Mouse (Mus musculus) gastrocnemius, postnatal 4 days (tissue): ENCODE data around the gene Hs6st3. TPM values are rescaled to one million over a fixed set of nuclear protein-coding genes. Genes with fewer than 3 reads are reported as not detected.
"Not testable (repeated sequence)": the region's sequence is repeated elsewhere in the genome, so short reads cannot be mapped to it uniquely, and the experiment has no call there.

Source experiments
- DNase-seq, 2 experiments: peaks; one replicate each; pipeline ENCODE4 v3.0.0; 2021 to 2022; ENCODE audit warnings: low spot score in 2 of 2, mixed read lengths in 2 of 2
- total RNA-seq, 2 experiments: library from RNA; stranded (reverse); gene quantifications; 2 replicates each; pipeline ENCODE4 v1.2.3; 2021

Gene Hs6st3
- total RNA-seq, 2 experiments from 2014 or later, result 0.31 to 0.37 TPM

DNA sequence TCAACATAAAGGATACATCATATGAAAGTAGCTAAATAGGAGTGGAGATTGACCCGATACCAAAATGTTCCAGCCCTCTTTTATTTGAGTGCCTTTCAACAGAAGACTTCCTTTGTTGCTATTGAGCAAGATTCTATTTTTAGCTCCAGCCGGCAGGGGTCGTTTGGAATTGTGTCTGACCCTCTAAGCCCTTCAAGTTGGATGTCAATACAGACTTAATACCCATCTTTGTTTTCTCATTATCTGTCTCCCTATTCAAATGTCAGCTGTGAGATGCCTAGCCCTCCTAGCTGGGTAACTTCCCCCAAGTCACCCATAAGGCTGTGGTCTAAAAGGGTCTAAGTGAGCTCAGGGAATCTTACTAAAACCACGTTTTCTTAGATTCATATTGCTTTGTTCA, 312.3 kb downstream of the Hs6st3 start:
- DNase-seq, result no peak

DNA sequence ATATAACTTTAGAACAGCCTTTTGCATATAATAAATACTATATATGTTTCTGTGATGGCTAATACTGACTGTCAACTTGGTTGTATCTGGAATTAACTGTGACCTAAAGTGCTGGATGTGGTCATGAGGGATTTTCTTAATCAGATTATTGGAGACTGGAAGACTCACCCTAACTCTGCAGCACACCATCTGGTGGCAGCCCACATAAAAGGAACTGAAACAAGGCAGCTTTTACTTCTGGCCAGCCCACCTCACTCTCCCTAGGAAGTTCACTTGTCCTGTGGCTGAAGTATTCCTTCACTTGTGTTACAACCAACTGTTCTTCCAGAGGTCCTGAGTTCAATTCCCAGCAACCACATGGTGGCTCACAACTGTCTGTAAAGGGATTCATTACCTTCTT, 313.5 kb downstream of the Hs6st3 start:
- no peak for DNase-seq

DNA sequence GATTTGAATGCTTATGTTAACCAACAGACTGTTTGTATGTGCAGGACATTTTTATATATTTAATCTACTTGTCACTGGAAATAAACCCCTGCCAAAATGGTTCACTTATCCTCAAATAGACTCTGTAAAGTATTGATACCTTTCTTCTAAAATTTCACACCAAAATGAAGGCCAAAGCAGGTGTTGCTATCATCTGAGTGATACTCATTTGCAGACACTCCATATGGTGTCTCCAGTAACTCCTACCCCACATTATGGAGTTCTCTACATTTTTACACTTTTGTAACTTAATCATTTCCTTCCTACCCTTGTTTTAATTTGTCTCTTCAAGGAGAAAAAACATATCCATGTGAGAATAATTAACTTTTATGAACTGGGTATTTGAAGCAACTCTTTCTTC, 314.2 kb downstream of the Hs6st3 start:
- DNase-seq, result no peak

DNA sequence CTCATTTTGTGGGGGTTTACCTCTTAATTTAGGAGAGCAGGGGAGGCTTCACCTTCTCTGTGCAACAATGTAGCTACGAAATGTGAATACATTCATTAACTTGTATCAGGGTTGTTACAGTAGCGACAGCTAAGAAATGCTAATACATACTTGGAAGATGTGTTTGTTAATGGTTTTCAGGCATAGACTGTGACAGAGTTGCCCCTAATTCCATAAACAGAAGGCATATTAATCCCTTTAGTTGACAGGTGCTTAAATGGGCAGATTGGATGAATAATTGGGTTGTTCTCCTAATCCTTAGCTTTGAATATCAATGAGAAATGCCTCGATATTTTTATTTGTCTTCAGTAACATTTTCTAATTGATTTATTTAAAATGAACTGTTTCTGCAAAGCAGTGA, 314.7 kb downstream of the Hs6st3 start:
- no peak for DNase-seq

DNA sequence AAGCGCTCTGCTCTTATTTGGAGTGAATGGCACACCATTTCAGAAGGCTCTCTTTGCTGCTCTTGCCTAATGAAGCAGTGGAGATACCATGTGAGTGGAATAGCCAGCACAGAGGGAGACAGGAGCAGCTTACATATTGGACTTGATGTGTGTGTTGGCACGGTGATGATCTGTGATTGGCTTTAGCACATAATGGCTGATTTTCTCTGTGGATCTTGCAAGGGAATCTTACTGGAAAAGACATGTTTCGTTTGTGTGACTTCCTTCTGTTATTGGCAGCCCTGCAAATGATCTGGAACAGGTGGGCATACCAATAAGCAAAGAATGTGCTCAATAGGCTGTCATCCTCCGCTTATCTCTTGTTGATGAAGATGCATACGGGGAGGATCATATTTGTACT, 326.2 kb downstream of the Hs6st3 start:
- DNase-seq, result no peak

DNA sequence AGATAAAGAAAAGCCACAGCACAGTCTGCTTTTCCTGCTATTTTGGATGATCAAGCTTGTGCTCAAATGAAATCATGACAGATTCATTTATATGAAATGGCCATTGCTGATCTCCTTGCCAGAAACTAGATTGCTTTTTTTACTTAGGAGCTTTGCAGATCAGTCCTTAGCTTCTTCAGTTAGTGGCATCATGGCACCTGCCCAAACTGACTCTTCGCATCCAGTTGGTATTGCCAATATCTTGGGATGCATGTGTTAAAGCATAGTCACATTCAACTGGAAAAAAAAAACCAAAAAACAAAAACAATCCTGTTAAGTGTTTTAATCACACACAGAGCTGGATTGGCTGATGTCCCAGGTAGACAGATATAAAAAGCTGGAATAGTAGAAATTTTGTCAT, 326.7 kb downstream of the Hs6st3 start:
- DNase-seq, result no peak

DNA sequence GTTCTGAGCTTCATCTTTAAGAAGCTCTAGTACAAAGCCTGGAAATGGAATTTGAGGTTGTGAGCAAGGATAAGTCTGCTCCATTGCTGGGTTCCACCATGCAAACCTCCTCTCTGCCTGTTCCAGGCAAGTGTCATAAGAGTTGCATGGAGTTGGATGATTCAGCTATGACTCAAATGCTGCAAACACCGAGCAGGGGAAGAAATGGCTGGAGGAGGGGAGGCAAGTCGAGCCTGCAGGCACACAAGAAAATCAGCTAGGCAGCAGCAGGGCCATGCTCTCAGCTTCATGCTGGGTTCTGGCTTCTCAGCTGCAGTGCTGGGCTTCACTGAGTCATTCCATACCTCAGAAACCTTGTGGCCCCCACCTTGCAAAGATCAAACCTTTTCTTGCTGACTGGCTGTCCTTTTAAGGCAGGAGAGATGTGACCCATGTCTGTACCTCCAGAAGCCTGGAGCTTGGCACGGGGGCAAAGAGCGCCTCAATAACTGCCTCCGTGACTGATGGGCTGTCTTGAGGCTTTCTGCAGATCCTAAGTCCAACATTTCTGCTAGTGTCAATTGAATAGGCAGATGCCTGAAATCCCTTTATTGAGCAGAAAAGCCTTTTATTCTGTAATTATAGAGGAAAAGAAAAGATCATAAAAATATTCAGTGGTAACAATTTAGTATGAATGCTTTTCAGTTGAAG, 328.9 kb downstream of the Hs6st3 start:
- DNase-seq, result no peak

DNA sequence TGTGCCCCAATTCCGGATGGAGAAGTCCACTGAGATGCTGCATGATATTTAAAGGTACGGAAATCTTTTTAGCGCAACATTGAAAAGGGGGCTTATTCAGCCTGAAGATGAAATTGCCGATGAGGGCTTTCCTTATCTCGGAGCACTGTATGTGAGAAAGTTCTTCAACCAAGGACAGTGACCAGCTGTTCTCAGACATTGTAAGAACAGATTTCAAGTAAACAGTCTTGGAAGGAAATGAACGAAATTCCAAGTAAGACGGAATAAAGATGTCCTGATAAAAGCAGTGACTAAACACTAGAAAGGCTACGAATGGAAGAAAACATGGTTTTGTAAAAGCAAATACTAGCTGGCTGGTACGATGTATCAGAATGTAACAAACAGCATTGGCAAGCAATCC, 338.4 kb downstream of the Hs6st3 start:
- DNase-seq, result no peak

DNA sequence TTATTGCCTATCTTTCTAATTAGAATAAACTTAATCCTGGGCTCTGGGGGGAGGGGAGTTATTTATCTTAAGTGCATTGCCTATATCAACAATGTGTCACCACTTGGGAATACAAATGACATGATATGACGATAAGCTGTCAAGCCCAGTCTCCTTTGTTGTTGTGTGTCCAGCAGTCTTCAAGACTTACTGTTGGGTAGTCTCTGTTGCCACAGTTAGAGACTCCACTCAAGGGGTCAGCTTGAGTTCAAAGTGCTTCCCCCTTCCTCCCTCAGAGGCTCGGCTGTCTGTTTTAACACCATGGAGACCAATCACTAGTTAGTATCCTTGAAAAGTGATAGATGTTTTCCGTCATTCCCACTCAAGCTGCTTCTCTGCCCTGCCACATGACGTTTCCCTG, 339.7 kb downstream of the Hs6st3 start:
- no peak for DNase-seq

DNA sequence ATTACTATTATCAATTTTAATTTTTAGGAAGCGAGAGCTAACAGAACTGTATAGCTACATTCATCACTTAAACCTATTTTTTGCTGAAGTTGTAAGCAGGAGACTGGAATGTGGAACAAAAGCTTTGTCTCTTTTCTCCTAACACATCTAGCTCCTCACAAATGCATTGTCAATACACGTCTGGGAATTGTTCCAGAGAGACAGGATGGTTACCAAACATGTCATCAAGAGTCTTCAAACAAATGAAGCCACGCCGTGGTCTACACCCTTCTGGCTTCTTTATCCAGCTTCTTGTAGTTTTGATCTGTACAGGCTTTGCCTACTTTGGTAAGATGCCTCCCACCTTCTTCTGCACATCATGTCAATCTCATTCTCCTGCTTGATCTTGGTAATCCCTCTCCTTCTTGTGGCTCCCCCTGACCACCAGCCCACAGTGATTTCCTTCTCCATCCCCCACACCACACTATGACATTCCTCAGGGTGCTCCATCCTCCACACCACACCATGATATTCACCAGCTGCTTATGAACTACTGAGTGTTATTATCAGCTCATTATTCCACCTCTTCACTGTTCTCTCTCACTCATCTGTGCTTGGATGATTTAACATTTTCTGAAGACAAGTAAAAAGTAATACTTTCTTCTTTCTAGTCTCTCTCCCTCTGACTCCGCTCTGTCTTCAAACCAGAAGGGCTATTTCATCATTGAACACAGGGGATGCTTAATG, 351.0 kb downstream of the Hs6st3 start:
- DNase-seq, result no peak

DNA sequence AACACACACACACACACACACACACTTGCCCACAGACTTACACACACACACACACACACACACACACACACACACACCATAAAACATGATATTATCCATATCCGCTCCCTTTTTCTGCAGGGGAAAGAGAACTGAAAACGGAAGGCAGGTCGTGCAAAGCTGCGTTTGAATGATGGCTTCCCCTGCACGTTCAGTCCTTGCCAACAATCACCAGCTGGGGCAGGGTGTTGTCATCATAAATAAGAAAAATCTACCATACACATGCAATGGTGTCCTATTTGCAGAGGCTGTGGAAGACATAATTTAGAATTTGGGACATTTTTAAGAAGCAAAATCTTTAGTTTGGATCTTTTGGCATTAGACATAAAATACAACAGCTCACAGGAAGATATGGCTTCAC, 382.5 kb downstream of the Hs6st3 start:
- no peak for DNase-seq

DNA sequence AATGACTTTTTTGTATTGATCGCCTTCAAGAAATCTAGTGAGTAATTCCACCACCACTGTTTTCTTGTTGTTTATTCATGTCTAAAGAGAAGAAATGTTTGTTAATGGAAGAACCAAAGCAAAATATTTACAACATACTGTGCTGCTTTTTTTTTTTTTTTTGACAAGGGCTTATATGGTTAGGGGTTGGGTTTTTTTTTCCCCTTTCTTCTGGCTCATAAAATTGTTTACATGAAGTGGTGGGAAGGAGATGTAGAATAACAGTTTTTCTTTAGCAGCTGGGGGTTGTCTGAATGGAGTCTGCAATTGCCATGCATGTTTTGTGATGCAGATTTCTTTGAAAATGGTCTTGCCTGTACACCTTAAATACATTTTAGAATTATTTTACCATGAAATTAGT, 382.9 kb downstream of the Hs6st3 start:
- no peak for DNase-seq

DNA sequence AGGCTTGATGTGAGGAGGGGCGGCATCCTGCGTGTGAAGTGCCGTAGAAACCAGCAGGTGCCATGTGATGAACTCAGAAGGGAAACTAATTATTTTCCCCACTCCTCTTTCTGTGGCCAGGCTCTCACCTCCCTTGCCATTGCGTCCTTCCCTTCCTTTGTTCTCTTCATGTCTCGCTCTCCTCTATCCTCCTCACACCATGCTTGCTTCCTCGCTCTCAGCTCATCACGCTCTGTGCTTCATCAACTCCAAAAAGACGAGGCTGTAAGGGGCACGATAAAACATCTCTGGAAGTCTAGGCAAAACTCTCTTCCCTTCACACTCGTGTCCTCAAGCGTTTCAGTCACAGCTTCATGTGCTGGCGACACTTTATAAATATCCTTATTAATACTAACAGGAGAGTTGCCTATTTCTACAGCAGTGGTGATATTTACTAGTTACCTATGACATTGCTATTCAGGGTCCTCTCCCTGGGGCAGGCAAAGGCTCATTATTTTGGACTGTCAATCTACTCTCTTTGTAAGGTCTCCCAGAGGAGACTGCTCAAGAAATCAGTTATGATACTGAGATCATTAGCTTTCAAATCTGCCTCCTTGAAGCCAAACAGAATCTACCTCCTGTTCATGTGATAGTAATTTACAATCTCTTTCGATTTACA, 394.9 kb downstream of the Hs6st3 start:
- no peak for DNase-seq

DNA sequence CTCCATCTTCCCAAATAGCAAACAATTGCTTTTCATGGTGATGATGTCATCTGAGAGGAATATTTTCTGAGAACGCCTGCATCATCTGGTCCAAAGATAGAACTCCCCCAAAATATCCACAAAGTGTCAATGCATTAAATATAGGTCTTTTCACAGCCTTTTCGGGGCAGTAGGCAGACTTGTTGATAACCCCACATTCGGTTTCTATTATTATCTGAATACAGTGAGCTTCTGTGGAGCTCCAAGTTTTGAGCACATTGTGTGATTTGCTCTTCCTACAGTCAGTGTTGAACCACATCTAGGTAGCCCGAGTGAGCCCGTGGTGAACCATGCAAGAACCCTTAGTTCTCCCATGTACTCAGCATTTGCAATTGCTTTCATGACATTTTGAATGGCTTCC, 402.4 kb downstream of the Hs6st3 start:
- DNase-seq, result no peak

DNA sequence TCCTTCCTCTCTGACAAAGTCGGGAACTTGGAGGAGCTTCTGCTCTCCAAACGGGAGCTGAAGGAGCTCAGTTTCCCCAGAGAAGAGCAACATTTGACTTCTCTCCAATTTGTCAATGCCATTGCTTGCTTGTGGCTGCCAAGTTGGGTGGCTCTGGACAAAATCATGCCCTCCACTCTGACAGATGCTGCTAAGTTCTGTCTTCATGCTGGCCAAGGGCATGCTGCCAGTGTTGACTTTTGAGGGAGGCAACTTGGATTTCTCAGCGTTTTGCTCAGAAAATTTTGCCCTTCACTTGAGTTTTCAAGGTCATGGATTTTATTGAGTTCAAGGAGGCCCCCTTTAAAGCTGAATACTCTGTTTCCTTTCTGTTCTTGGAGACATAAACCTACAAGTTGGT, 406.5 kb downstream of the Hs6st3 start:
- no peak for DNase-seq

DNA sequence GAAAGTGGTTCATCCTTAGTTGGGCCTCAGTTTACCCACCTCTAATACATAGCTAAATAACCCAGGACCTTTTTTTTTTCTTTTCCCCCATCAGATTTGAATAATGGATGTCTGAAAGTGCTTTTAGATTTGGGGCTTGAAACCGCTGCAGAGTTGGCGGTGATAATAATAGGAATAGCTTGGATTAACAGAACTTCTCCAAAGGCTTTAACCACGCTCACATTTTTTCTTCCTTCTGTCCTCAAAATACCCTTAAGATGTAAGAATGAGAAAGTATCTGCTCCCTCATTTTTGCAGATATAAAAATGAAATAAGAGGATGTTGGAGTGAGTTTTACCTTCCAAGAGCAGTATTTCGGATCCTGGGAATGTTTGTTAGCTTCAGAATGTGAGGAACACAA, 420.2 kb downstream of the Hs6st3 start:
- DNase-seq, result no peak

DNA sequence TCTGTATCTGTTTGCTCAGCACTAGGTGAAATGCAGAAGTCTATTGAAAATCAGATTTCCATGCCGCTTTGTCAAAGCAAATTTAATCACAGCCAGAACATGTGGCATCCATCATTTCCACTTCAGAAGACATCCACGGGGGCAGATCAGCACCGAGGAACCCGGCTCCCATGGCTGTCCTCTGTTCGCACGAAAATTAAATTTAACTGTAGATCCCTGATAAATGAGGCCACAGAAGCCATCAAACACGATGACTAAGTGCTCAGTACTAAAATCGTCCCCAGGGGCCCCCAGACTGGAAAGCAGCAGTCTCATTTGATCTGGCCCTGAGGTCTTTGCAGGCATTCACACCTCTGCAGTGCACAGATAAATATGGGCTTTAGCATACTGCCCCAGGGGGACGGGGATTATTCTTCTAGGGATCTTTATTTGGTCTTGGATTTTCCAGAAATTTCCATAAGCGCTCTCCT, 443.9 kb downstream of the Hs6st3 start:
- DNase-seq, result no peak

DNA sequence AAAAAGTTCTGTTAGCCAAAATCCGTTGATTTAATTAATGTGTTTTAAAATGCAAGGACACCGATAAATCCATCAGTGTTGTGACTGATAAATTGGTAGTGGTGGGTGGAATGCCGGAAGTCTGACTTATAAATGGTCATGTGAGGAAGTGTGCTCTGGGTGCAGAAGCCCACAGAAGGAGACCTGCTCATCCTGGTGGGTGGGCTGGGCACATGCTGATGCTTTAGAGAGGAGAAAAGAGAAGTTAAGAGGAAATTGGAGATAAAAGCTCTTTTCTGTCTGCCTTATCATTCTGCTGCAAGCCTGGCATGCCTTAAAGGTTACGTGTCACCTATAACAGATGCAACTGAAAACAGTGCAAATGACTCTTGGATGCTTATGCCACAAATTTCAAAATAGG, 446.9 kb downstream of the Hs6st3 start:
- DNase-seq, result no peak

DNA sequence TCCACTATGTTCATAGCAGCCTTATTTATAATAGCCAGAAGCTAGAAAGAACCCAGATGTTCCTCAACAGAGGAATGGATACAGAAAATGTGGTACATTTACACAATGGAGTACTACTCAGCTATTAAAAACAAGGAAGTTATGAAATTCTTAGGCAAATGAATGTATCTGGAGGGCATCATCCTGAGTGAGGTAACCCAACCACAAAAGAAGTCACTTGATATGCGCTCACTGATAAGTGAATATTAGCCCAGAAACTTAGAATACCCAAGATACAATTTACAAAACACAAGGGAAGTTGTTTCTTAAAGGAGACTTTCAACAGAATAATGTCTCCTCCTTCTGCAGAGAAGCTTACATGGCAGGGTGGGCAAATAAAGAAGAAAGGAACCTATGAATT, 449.2 kb downstream of the Hs6st3 start:
- not testable (repeated sequence) for DNase-seq

DNA sequence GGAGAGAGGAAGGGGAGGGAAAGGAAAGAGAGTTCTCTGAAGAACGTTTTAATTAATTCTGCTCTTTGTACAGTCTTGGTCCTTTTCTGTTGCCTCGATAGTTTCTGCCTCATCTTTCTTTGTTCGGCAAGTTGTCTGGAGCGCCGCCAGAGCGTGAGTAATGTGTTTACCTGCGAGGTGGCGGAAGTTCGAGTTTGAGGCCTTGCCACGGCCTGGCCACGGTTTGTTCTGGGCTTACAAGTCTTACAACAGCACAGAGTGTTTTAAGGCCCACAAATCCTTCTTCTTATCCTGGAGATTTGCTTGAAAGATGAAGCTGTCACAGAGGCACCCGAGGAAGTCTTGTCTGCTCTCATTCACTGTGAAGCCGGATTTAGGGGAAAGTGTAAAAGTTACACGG, 466.2 kb downstream of the Hs6st3 start:
- DNase-seq, result no peak

DNA sequence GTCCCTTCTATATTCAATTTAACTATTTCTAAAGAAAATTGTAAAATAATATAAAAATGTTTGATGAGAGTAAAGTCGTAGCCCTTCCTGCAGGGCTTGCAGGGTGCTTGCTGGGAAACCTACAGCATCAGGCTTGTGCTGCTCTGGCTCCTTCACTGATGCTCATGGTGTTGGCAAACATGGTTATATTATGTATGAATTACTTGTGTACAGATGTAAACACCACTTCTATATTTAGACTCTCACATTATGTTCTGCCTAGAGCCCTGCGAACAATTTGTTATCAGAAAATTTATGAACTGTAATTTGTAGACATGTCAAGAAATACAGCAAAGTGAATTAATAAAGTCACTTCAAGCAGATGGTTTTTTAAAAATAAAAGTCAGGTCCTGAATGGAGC, 474.7 kb downstream of the Hs6st3 start:
- DNase-seq, result no peak

DNA sequence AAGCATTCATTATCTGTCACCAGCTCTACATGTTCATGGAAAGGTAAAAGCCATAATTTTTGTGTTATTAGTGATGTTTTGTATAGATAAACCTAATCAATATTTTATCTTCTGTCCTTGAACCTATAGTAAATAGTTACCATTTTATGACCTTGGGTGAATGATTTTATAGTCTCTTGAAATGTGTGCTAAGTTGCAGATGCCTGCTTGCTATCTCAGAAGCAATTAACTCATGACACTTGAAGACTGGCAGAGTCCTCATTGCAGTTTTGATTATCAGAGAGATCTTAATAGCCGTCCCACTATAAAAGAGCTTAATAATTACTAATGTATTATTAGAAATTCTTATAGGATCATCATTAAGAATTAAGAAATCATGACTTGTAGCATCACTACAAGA, 491.0 kb downstream of the Hs6st3 start:
- DNase-seq, result no peak

DNA sequence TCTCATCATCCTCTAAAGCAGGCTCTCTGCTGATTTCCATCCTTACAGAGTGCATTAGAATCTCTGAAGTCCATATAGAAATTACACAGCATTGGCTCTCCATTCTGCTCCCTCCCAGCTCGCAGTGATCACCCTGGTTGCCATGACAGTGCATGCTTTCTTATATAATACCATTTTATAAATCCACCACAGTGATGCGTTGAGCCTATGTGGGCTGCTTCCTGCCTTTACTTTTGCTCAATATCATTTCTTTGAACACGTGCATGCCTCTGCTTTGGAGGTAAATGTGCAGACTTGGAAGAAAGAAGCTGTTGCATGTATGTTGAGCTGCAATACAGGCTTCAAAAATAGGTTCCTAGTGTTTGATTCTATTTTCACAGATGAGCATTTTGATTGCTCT, 494.9 kb downstream of the Hs6st3 start:
- DNase-seq, result no peak
